Mouse (Mus musculus): ENCODE data around the gene Banp. TPM values are rescaled to one million over a fixed set of nuclear protein-coding genes. Genes with fewer than 3 reads are reported as not detected.

The Banp gene
- total RNA-seq, 2 experiments from 2014 or later: 14.0 to 21.3 TPM

DNA sequence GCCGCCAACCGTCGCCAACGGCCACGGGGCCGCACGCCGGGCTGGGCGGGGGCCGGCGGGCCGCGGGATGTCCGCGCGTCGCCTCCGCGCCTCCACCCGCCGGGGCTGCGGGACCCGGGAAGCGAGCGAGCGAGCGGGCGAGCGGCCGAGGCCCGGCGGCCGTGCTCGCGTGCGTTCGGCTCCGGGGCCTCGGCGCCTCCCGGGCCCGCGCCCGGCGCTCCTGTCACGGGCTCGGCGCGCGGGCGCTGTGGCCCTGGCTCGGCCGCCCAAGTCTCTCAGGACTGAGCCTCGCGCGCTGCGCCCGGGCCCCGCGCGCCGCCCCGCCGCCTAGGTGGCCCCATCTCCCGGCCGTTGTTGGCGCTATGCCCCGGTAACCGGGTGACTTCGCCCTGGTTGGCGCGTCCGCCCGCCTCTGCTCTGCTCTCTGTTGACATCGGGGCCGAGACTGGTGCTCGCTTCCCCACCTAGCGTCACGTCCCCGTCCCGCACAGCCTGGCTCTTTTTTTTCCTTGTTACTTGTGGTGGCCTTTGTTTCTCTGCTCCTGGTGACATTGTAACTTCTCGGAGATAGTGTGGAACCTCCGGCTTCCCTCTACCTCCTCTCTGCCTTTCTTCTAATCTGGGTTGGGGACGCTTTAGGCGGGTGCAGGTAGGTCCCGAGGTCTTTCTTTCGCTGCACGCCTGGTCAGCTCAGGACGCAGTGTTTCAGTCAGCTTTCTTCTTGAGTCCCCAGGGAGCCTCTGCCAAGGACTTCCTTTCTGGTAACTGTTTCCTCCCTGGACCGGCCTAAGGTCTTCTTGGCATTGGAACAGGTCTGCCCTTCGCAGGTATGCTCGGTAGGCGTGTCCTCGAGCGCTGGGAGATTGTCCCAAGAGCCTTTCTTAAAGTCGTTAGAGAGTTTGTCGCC is 1.5 kb downstream of the Banp start:
- peak; percentile 83 for DNase-seq

DNA sequence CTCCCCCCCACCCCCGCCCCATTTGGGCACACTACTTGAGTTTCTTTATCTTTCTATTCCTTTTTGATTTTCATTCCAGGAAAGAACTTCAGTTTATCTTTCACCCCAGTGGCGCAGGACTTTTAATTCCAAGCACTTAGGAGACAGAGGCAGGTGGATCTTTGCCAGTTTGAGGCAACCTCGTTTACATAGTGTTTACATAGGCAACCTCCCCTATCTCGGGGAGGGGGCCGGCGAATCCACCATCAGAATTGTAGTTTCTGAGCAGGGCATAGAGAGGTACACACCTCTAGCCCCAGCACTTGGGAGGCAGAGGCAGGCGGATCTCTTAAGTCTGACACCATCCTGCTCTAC is 2.1 kb downstream of the Banp start:
- DNase-seq: no peak

DNA sequence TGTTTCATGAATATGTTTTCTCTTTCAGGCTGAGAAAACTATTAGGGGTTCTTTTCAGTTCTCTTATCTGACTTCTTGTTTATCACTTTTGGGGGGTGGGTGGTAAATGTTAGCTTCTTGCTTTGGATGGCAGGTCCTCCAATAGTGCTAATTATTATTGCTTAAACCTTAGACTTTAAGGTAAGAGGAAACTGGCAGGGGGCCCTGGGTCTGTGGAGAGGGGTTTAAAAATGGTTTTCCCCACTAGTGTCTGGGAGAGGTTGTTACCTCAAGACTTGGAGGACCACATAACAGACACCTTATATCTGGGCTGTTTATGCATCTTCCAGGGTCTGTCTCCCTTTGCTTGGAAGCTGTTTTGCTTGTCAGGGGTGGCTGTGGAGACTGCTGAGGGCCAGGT is 2.6 kb downstream of the Banp start:
- no peak for DNase-seq

DNA sequence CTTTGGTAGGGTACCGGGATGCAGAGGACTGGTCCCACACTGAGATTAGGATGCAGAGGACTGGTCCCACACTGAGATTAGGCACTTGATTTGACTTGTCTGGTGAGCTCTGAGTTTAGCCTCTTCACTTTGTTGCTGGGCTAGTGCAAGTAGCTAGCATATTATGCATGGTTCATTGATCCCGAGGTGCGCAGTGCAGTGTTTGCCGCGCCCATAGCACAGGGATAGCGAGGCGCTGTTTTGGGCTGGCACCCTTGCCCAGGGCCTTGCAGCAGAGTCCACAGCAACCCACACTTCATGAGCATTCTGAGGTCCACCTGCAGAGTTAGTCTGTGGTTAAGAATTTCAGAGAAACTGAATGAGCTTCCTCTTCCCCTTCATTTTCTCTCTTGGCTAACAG is 3.2 kb downstream of the Banp start:
- no peak for DNase-seq

DNA sequence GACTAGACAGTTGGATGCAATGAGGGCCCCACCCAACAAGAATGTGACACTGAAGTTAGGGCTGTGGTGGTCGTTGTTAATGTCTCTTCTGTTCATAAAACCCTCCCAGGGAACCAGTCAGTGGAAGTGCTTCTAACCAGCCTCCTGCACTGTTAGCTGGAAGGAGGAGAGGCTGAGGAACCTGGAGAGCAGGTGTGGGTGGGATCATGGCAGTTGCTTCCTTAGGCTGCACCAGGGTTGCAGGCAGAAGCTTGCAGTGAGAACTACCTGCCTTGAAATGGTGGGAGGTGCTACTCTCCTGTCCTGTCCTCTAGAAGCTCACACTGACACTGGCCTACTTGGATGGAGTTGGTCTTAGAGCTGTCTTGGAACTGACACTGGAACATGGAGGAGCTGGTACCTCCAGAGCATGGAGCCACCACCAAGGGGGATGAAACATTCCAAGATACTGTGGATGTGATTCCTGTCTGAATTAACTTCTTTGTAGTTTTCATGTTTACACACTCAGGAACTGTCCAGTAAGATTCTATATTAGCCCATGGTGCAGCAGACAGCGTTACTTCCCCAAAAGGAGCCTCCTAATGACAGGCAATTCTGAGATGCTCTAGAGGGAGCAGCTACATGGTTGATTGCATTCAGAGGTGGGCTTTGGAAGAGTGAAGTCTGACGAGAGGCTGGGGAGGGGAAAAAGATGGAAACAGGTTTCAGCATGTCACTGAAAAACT is 4.4 kb downstream of the Banp start:
- DNase-seq: no peak

DNA sequence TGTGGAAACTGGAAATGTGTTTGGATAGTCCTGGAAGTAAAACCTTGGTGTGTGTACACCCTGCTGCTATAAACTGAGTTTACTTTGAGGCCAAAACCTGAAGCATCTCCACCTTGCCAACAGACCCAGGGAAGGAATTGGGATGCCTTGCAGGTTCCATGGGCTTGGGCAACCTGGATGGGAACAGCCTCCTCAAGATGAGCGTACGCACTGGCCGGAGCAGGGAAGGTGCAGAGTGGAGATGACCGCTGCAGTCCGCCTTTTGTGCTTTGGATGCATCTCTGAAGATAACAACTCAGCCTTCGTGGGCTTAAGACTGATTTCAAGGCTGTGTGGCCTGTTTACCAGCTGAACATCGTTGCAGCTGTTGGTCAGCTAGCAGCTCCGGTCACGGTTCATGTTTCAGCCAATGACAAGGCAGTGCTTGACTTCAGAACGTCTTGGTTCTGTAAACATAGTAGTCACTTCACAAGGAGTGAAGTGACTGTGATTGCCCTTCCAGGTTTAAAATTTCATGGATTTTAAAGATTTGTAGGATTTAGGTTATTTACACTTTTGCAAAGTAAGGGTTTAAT is 5.5 kb downstream of the Banp start:
- DNase-seq: no peak

DNA sequence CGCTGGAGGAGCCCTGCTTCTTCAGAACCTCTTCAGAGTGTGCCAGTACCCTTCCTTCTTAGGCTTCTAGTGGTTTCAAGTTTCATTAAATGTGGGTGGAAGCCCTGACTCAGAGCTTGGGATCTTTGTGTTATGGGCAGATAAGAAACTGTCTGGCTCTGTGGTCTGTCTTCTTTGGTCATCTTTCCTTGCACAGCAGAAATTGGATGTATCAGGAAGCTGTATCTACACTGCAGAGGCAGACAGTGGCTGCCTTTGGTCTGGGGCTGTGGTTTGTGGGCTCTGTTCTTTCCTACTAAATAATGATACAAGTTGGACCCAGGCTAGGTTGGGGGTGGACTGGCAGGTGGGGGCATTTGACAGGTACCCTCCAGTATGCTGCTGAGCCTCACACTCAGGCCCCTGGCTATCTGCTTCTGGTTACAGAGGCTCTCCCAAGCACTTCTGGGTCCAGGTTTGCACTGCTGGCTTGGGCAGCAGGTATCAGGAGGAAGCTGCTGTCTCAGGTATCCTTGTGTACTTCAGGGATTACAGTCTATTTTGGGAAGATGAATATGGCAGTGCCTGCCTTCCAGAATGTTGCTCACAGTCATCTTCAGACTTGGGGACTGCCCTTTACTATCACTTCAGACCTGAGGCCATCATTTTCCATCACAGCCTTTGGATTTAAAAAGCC is 6.4 kb downstream of the Banp start:
- DNase-seq: no peak

DNA sequence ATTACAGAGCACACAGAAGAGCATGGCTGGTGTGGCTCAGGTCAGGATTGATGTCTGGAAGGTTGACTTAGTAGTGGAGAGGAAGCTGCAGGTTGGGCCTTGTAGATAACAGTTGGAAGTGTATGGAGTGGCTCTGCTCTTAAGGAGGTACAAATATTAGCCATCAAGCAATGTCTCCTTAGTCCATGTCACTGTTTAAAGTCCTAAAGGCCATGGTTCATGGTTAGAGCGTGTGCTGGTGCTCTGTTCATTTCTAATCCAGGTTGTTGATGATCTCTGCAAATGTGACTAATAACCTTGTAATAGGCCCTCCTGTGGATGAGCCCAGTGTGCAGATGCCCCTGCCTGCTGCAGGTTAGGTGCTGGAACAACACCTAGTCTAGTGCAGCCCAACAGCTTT is 8.8 kb downstream of the Banp start:
- no peak for DNase-seq

DNA sequence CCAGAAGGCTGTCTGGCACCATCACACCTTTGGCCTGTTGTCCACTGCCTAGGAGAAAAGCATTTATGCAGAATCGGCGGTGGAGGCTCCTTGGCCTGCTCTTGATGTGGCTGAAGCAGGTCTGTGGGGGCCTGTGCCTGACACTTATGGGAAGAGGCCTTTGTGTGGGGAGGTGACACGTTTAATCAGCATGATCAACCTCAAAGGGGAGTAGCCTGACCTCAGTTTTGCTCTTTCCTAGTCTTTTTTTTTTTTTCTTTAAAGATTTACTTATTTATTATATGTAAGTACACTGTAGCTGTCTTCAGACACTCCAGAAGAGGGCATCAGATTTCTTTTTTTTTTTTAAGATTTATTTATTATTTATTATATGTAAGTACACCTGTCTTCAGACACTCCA is 13.3 kb downstream of the Banp start:
- DNase-seq: no peak

DNA sequence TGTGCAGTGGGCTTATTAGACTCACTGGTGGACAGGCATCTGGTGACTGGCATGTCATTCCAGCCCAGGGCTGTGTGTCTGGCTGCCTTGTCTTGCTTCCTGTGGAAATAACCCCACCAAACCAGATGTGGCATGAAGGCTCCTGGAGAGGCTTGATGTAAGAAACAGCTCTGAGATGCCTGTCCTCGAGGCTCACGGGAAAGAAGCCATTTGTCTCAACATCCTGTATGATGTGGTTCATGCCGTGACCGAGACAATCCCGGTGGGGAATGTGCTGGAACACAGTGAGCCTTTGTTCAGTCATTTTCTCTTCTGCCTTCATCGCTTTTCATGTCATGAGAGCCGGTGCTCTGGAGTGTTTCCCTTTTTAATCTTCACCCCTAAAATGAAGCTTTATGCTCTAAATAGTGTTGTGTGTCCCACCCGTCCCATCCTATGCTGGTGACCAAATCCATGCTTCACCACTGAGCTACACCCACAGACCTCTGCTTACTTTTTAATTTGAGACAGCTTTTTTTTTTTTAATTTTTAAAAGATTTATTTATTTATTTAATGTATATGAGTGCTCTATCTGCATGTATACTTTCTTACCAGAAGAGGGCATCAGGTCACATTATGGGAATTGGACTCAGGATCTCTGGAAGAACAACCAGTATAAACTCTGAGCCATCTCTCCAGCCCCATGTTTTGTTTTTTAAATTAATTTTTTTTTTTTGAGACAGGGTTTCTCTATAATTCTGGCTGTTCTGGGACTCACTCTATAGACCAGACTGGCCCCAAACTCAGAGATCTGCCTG is 15.4 kb downstream of the Banp start:
- DNase-seq: no peak

DNA sequence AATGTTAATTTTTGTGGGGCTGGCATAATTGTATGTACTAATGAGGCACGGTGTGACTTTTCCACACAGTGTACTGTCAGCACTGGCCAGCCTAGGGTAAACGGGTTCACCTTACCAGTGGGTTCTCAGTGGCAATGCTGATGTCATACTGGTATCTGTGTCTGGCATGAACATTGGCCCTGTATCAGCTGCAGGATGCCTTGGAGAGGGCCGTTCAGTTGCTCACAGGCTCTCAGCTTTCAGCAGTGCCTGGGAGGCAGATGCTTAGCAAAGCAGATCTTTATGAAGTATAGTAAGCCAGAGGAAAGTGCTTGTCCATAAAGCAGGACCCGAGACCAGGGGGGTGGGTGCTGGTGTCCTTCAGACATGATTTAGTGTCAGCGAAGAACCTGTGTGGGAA is 16.6 kb downstream of the Banp start:
- no peak for DNase-seq

DNA sequence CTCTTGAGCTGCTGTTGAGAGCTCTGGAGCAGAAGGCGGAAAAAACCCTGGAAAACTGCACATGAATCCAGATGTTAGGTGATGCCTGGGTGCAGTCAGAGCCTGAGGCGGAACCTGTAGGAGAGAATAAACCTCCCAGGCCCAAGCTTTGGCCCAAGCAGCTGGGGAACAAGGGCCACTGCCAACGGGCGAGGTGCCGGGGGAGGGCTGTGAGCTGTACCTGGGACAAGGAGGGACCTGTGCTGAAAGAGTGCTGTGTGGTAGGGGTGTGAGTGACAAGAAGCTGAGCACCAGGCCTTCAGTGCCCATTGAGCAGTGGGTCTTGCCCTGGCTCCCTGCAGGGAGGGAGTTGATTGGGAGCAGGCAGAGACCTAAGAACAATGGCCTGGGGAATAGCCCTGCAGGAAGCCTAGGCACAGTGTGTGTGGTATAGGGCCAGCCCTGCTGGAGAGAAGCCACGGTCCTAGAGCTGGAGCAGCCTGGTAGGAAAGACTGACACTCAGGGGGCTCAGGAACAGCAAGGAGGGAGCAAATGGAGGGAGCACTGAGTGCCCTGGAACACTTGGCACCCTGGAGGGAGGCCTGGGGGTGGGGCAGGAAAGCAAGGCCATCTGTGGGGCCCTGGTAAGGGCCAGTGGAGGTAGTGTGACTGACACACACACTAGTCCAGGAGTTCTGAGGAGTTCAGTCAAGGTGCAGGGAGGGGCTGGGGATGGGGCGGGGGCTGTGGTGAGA is 17.3 kb downstream of the Banp start:
- DNase-seq: peak; percentile 65

DNA sequence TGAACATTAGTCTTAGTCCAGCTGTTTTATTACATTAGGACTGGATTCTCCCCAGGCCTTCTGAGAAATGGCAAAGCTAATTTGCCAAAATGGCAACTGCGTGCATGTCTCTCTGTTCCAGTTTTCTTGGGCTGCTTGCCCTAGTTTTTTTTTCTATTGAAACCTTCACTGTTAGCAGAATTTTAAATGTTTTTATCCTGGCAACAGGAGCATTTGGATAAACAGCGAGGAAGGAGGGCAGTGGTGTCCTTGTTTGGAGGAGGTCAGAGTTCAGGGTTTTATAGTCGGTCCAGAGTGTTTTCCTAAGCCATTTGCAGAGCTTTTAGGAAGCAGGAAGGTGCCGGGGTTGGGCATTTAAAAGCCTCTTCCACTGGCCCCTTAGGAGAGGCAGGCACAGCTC is 18.4 kb downstream of the Banp start:
- no peak for DNase-seq

DNA sequence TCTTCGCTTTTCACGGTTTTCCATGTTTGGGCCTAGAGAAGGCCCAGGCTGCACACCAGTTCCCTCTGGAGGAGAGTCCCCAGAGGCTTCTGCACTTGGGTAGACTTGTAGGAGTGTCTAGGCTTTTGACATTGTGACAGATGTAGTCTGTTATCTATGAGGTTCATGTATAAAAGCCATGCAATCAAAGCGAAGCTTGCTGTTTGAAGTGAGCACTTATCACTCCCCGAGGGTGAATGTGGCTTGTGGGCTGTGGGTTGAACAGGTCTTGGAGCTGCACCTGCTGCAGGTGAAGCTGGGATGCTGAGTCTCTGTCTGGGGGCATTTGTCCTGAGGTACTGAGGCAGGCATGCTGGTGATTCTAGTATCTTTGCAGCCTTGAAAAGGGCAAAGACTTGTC is 19.0 kb downstream of the Banp start:
- DNase-seq: no peak

DNA sequence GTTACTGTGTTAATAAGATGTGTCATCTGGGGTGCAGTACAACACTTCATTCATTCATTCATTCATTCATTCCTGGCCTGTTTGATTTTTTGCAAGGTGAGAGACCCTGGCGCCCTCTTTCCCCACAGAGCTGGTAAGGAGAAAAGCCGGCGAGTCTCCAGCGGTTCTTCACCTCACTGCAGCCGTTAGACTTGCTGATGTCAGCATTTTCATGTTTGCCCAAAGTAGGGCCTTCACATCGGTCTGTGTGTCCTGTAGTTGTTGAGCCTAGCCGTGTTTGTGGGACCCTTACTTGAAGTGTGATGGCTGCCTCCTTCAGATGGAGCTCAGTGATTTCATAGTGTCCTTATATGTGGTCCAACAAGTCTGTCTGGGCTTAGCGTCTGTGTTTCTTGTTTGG is 20.7 kb downstream of the Banp start:
- no peak for DNase-seq

DNA sequence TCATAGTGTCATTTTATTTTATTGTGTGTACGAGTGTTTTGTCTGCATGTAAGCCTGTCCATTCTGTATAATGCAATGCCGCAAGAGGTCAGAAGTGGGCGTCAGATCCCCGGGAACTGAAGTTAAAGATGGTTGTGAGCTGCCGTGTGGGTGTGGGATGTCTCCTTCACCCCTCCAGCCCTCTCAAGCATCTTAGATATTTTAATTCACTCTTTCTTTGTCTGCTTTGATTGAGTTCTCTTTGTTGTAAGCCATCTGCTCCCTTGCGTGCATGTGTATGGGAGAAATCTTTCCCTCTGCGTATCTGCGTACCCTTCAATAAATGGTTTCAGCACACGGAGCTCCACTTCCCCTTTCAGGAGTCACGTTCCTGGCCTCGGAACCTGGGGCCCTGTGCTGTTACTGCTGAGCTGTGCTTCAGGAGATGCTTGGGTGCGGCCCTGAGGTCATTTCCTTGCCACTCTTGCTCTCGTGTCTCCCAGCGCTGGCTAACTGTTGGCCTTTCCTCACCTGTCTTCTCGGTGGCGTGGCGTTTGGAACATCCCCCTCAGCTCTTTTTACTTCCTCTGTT is 22.0 kb downstream of the Banp start:
- no peak for DNase-seq

DNA sequence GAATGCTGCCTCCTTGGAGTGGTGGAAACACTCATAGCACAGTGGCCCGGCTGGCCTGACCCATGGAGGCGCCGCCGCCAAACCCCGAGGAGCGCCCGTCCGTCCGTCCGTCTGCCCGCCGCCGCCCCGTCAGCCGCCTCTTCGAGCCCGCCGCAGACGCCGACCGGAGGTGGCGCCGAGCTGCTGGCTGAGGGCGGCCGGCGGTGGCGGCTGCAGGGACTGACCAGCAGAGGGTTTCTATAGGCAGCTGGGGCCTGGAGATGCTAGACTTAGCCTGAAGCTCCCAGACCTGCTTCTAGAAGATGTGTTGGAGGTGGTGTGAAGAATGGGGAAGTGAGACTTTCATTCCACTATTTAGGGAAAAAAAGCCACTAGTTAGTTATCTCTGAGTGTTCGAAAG is 24.4 kb downstream of the Banp start:
- DNase-seq: no peak

DNA sequence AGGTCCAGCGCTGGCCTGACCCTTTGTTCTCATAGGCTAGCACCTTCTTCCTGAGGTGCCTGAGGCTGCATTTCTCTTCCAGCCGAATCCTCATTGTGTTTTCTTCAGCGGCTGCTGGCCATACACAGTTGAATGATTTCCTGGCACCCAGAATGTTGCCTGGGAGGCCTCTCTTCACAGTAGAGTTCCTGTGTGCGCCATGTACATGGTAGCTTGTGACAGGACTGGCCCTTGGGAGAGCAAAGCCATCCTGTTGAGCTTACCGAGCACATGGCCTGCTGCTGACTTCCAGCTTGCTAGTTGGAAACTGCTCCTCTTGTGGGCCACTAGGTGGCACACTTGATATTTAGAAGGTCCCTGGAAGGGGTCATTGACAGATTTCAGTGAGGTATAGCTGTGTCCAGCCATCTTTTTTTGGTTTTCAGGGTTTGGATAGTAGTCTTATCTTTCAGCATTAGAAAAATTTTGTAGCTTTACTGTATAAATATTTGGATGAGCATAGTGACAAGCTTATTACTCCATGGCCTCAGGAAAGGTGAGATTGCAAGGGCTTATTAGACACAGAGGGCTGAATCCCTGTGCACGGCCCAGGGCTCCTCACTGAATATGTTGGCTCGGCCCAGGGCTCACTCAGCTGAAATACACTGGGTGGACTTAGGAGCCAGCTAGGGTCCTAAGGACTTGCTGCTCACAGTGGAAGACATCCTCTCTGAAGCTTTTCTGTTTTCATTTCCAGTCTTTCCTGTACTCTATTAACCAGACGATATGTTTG is 28.5 kb downstream of the Banp start:
- DNase-seq: peak; percentile 39

DNA sequence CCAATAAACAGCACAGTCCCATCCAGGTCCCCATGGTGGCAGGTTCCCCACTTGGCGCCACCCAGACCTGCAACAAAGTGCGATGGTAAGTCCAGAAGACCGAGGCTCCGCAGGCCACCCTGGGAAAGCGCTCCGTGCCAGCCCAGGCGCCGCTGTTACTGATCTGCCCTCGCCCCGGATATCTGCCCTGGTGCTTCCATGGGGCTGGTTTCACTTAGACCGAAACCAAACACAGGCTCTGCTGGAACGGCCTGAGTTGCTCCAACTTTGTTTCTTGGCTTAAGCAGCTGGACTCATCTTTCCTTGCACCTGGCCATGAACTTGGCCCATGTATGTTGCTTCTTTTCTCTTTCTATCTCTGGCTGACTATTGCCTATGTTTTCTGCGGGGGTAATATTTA is 29.1 kb downstream of the Banp start:
- no peak for DNase-seq
